Mouse (Mus musculus) mesoderm, embryonic 11.5 days (tissue): ENCODE results near the gene Nfatc2ip.
"Not testable (repeated sequence)": the region's sequence is repeated elsewhere in the genome, so short reads cannot be mapped to it uniquely, and the experiment has no call there.

Experiments
- DNase-seq: peaks from one replicate; pipeline ENCODE4 v3.0.0-alpha.2; 2012; ENCODE audit warnings: low read depth, low spot score

The Nfatc2ip gene

GRCm38 (mm10) chr7:126408686-126409085, 12.1 kb upstream of the Nfatc2ip start:
- no peak for DNase-seq

DNA sequence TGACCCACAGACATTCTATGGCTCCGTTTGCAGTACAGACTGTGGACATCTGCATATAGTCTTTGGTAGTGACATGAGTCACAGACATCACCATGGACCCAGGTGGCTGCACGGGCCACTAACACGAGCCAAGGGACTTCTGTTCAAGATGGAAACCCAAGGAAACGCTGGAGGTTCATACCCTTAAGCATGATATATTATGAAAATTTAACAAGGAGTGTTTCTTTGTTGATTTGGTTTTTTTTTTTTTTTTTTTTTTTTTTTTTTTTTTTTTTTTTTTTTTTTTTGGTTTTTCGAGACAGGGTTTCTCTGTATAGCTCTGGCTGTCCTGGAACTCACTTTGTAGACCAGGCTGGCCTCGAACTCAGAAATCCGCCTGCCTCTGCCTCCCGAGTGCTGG, 6.0 kb upstream of the Nfatc2ip start:
- DNase-seq: not testable (repeated sequence)

- DNase-seq: peak; percentile 81
These were observed 3.0 kb upstream of the Nfatc2ip start for GRCm38 (mm10) chr7:126399548-126399947.

DNA sequence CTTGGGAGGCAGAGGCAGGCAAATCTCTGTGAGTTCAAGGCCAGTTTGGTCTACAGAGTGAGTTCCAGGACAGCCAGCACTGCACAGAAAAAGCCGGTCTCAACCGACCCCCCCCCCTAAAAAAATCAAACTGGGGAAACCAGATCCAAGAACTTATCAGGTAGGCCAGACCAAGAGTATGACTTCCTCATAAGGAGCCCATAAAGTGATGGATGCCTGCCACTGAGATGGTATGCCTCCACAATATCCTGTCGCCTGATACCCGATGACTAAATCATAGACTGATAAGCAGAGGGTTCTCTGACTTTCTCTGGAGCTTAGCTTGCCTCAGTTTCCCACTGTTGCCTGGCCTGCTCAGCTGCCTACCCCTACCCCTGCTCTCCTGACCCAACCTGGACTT, 1.3 kb upstream of the Nfatc2ip start:
- no peak for DNase-seq

- no peak for DNase-seq
These were observed 684 bp upstream of the Nfatc2ip start for GRCm38 (mm10) chr7:126397221-126397620.

- DNase-seq: not testable (repeated sequence)
These were observed 4.3 kb downstream of the Nfatc2ip start for GRCm38 (mm10) chr7:126392086-126392884.

- no peak for DNase-seq
These were observed 8.4 kb downstream of the Nfatc2ip start for GRCm38 (mm10) chr7:126388185-126388584.

DNA sequence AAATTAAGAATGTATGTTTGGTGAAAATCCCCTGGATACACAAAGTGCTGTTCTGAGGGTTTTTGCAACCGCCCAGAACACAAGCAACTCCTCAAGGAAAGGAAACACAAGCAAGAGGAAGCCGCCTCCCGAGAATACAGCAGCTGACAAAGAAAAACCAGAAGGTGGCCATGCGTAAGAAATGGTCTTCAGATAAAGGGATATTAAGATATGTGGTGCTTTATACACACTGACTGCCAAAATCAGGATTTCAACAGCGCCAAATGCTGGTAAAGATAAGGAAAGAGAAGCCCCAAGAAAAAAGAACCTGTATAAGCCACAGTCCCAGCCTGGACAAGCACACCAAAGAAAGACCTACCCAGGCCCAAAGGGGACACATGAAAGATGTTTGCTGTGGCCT, 13.0 kb downstream of the Nfatc2ip start:
- no peak for DNase-seq

DNA sequence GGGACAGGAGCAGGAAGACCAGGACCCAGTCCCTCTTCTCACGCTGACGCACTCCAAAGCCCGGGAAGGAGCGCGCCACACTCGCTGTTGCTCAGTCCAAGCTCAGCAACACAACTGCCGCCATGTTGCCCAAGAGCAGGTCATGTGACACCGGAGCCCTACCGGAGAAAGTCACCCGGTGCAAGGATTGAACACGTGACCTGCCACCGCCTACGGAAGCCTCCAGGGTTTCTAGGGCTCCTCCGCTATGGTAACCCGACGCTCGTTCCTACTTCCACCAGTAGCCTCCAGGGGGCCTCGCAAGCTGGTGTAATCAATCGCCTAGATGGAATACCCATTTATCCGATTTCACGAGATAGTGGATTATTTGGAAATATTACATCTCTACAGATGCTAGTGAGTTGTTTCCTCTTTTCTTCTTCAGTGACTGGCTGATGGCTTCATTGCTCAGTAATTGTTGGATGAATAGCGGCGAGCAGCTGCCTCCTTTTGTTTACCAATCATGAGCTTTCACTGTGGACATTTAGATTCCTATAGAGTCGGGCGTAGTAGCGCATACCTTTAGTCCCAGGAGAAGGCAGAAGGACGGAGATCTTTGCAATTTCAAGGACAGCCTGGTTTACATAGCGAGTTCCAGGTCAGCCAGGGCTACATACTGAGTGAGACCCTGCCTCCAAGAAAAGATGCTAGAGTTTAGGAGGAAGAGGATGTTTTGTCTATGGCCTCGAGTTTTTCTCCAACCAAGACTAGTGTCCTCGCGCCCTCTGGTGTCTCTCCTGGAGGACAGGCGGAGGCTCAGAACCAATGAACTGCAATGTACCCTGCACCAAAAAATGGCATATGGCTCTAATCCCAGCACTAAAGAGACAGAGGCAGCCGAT, 19.0 kb downstream of the Nfatc2ip start, which contains the start of gene Spns1:
TSS of gene Spns1 (minus strand) at position 173 of the 881 bp plus-strand sequence.
- DNase-seq: peak; percentile 98

DNA sequence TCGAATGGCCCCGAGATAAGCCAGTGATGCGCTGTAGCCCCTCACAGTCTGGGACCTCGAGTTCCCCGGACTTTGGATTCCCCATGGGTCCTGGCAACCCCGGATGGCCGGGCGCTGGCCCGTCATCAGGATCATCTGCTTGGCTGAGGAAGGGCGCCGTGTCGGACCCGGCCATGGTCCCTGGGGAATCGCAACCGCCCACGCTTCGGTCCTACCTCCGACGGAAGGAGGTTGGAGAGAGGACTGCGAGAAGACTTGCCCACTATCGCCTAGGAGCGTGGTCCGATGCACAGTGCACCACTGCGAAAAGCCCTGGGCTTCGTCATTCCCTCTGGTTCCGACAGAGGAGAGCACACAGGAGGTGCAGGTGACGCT, 19.6 kb downstream of the Nfatc2ip start:
- DNase-seq: no peak

DNA sequence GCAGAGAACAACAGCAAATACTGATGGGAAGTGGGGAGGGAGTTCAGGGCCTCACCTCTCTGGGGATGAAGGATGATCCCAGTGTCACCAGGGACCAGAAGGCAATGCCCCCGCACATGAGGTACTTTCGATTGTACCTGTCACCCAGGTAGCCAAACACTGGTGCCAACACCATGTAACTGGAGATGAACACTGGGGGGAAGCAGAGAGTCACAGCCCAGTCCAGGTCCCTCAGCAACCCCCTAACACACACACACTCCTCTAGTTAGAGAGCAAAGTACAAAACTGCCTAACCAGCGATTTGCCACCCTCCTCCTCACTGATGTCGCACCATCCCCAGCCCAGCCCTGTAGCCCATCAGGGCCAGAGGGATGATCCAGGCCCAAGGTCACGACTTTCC, 21.5 kb downstream of the Nfatc2ip start:
- DNase-seq: no peak

- no peak for DNase-seq
These were observed 22.0 kb downstream of the Nfatc2ip start for GRCm38 (mm10) chr7:126374526-126374925.

GRCm38 (mm10) chr7:126373007-126373406, 23.5 kb downstream of the Nfatc2ip start:
- DNase-seq: no peak

GRCm38 (mm10) chr7:126369393-126369792, 27.1 kb downstream of the Nfatc2ip start, which contains the start of gene Lat:
Gene Lat, minus strand, starts transcription at chr7:126369570.
- no peak for DNase-seq

GRCm38 (mm10) chr7:126368367-126368766, 28.2 kb downstream of the Nfatc2ip start:
- DNase-seq: no peak

DNA sequence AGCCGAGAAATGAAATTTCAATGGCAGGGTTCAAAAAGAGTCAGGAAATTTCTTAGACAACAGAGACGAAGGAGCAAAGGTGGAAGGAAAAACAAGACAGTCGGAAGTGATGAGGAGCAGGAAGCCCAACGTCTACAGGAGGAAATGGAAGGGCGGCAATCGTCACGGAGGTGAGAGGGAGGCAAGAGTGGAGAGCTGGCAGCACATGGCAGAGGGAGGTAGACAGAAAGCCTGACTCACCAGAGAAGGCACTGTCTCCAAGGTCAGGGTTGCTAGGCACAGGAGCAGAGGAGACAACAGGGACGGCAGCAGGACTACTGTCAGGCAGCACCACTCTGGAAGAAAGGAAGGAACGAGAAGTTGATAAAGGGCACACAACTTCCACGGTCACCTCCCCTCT, 28.9 kb downstream of the Nfatc2ip start:
- no peak for DNase-seq

DNA sequence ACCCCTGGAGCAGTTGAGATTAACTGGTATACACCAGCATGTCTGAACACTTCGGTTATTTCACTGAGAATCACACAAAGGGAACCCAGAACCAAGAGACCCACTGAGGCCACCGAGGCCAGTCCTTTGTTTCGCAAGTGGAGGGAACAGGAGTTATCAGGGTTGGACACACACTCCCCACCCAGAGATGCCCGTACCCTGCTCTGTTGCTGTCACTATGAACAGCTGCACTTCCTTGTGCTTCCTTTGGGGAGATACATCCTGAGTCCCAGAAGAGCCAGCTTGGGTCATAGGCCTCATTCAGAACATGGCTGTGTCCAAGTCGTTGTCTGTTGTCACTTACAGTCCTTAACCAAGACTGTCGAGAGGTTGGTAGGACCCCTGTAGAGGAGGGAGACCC, 33.5 kb downstream of the Nfatc2ip start:
- DNase-seq: no peak

- no peak for DNase-seq
These were observed 37.5 kb downstream of the Nfatc2ip start for GRCm38 (mm10) chr7:126359049-126359448.

- no peak for DNase-seq
These were observed 38.1 kb downstream of the Nfatc2ip start for GRCm38 (mm10) chr7:126358413-126358812.

DNA sequence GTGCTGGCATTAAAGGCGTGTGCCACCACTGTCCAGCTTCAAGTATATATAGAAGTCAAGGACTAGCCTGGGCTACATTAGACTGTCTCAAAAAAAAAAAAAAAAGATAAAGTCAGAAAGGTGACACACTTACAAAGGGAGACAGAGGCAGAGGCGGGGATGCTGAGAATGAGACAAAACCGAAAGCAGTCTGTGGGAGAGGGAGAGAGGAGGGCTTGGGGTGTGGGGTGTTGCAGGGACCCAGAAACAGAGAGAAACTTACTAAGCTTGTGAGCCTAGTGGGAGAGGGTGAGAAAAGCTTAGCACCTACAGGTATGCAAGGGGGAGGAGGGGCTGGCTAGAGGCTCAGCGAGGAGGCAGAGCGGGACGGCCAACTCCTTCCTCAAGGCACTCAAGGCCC, 38.7 kb downstream of the Nfatc2ip start:
- no peak for DNase-seq

DNA sequence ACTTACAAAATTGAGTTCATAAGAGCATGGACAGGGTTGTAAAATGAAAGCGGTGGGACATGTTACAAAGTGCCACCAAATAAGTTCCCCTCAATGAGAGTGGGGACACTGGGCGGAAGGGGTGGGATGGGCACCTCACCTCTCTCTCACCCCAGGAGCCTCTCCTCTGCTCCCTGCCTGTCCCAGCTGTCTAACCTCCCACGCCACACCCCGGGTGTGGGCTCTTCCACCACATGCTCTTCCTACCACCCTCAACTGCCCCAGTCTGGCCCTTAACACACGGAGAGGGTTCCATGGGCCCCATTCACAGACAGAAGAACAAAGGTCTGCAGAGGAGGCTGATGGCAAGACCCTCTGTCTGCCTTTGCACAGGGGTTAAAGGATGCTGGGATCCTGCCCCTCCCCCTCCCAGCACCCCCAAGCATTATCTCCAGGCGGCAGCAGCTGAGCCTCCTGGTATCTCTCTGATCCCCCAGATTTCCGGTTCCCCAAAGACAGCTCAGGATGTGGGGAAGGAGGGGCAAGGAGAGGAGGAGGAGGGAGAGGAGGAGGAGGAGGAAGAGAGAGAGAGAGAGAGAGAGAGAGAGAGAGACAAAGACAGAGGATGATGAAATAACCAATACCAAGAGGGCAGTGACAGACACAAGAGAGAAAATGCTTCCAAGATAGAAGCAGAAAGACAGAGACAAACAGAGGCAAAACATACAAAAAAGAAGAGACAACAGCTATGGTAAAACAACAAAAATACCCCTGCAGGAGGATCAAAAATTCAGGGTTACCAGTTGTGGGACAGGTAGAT, 39.5 kb downstream of the Nfatc2ip start:
- DNase-seq: no peak
